Mouse (Mus musculus): ENCODE results near the gene Nptx1. TPM values are rescaled to one million over a fixed set of nuclear protein-coding genes. Genes with fewer than 3 reads are reported as not detected.
A peak's percentile ranks its signal among the peaks of the same experiment; 100 is the strongest.

The Nptx1 gene
- polyA plus RNA-seq, 1 experiment from 2014 or later, result 16.1 TPM

DNA sequence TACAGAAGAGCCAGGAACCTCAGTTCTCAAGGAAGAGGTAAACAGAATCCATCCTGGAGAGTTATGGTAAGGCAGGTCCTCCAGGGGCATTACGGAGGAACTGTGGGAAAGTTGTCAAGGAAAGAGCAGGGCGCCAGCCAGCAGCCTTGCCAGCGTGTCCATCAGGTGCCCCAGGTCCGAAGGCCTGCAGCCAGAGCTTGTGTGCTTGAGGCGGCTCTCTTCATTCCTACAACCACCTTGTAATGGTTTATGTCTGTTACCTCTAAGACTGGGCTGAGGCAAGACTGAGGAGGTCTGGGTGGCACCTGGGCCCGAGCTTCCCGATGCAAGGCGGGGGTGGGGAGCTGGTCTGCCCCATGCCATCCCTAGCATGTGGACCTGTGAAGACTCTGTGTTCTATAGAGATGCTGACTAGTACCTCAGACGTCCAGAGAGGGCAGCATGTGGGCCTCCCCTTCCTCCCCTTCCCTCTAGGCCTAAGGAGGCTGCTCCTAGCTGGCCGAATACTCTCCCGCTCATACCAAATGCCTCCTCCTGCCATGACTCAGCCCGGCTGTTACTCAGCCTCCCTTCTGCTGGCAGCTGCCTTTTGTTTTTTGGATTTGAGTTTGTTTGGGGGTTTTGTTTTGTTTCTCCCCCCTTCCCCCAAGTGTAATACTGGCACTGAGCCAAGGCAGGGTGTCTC lies 30.7 kb downstream of the Nptx1 start:
- H3K4me3 ChIP-seq, result no peak overlapping the region
- H3K9ac ChIP-seq, result no peak overlapping the region
- H3K36me3 ChIP-seq, result no peaks in the 10 kb centered on the region
- WGBS, result 66% methylated on average over 12 of the region's 12 CpGs
- H3K9me3 ChIP-seq, result no peaks in the 10 kb centered on the region
- ATAC-seq (ENCODE audit: low FRiP score, low read depth), result peak; percentile 54; the same call in 1 of the 2 replicates
- H3K4me1 ChIP-seq, result peaks cover 44% of the 10 kb centered on the region
- H3K27ac ChIP-seq, result no peak overlapping the region
- H3K4me2 ChIP-seq (replicated peaks), result no peak overlapping the region
- H3K27me3 ChIP-seq (replicated peaks), result no peaks in the 10 kb centered on the region

DNA sequence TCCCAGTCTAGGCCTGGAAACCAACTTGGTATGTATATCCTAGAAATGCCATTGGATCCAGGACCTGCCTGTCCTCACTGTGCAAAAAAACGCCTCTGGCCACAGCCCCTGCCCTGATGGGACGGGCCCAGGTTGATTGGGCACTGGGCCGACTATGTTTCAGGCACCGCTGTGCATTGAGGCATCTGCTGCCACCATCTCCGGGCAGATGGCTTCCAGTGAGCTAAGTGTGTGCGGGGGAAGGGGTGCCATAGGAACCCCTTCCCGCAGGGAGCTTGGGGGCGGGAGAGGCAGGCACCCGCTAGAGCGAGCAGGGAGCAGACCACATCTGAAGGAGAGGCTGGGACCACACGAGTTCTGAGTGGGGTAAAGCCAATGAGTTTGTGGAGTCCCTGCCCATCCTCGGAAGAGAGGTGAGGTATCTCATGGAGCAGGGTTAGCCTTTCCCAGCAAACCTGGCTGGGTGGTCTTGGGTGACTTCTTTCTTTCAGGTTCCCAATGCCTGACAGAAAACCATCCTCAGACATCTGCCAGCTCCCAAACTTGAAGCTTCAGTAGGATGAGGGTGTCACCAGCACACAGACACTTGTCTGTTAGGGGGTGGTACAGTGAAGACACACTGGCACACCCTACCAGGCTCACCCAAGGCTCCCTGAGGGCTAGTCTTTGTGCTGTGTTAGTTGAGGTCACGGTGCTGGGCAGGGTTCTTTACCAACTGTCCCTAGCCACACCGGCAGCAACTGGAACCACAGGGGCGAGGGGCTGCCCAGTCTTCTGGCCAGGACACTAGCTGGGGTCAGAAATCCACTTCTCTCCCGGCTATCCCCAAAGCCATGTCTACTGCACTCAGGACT lies 31.5 kb downstream of the Nptx1 start:
- WGBS, result 69% methylated on average over 16 of the region's 16 CpGs
- Histone ChIP-seq H3K9ac (0 out of 2 replicates have a peak overlapping the region, but pooled peaks have one; percentile 29), H3K4me1 (peaks cover 44% of the 10 kb centered on the region), H3K9me3 (no peaks in the 10 kb centered on the region), H3K4me2 (replicated peaks) (peak overlapping the region; percentile 52; the same call in 1 of the 2 replicates), H3K36me3 (no peaks in the 10 kb centered on the region), H3K4me3 (no peak overlapping the region), H3K27ac (peak overlapping the region; percentile 63; the same call in 1 of the 2 replicates), H3K27me3 (replicated peaks) (no peaks in the 10 kb centered on the region)
- peak; percentile 34 for ATAC-seq (ENCODE audit: low FRiP score, low read depth)

DNA sequence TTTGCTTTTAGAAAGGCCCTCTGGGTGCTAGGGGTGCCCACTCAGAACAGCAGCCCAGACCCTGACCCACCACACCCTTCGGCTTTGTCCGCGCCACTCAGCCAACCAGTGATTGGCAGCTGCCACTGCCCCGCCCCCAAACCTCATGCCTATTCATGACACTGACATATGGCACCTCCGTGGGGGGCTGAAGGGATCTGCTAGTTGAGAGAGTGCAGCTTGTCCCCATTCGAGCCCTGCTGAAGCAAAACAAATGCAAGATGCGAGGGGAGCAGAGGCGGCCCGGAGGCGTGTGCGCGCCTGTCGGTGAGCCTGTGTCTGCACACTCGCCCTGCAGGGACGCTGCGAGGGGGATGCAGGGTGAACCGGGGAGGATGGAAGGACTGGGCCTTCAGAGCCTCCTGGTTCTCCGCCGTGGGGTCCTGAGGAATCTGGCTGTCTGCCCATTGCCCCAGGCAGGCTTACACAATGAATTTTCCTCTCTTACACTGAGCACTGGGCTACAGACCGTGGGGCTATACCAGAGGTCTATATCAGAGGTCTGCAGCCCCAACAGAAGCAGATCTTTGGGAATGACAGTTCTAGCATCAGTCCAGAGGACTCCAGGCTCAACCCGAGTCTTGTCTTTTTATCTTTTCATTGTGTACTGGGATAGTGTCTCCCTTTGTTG lies 32.5 kb downstream of the Nptx1 start:
- H3K27me3 ChIP-seq (replicated peaks), result no peaks in the 10 kb centered on the region
- H3K4me2 ChIP-seq (replicated peaks), result peak overlapping the region; percentile 52
- H3K27ac ChIP-seq, result peak overlapping the region; percentile 63
- H3K4me3 ChIP-seq, result no peak overlapping the region
- peak; percentile 67 for ATAC-seq (ENCODE audit: low FRiP score, low read depth)
- 2% methylated on average over 21 of the region's 21 CpGs for WGBS
- no peaks in the 10 kb centered on the region for H3K9me3 ChIP-seq
- H3K36me3 ChIP-seq, result no peaks in the 10 kb centered on the region
- H3K9ac ChIP-seq, result peak overlapping the region; percentile 29; the same call in 1 of the 2 replicates
- peaks cover 53% of the 10 kb centered on the region for H3K4me1 ChIP-seq

DNA sequence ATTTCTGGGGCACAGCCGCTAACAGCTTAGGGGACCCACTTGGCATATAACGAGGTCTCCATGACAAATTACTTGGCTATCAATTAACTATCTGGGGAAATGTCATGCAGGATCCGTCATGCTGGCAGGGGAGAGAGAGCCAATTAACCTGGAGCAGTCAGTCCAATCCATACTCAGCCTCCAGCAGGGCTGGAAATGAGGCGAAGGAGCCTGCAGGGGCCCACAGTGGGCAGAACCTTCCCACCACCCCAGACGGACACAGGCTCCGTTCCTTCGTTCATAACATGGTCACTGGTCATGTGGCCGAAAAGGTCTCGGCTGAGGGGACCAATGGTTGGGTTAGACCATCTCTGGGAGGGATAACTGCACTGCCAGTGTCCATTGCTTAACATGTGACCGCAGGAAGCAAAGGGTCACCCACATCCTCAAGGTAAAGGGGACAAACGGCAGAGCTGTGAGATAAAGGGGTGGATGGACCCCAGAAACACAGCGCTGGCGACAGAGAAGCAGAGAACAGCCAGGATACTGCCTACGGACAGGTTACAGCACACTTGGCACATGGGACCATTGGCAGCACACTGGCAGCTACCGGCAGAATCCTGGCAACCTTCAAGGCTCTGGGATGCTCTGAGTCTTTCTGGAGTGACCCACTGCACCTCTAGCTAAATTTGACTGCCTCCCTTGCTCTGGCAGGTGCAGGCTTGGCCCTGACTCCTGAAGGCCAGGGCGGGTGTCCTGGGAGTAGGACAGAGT lies 33.3 kb downstream of the Nptx1 start:
- peak overlapping the region; percentile 63; the same call in 1 of the 2 replicates for H3K27ac ChIP-seq
- H3K27me3 ChIP-seq (replicated peaks), result no peaks in the 10 kb centered on the region
- peaks cover 61% of the 10 kb centered on the region for H3K4me1 ChIP-seq
- H3K9me3 ChIP-seq, result no peaks in the 10 kb centered on the region
- peak; percentile 5 for ATAC-seq (ENCODE audit: low FRiP score, low read depth)
- no peak overlapping the region for H3K9ac ChIP-seq
- H3K36me3 ChIP-seq, result no peaks in the 10 kb centered on the region
- H3K4me3 ChIP-seq, result no peak overlapping the region
- 50% methylated on average over 16 of the region's 16 CpGs for WGBS
- H3K4me2 ChIP-seq (replicated peaks), result peak overlapping the region; percentile 52

DNA sequence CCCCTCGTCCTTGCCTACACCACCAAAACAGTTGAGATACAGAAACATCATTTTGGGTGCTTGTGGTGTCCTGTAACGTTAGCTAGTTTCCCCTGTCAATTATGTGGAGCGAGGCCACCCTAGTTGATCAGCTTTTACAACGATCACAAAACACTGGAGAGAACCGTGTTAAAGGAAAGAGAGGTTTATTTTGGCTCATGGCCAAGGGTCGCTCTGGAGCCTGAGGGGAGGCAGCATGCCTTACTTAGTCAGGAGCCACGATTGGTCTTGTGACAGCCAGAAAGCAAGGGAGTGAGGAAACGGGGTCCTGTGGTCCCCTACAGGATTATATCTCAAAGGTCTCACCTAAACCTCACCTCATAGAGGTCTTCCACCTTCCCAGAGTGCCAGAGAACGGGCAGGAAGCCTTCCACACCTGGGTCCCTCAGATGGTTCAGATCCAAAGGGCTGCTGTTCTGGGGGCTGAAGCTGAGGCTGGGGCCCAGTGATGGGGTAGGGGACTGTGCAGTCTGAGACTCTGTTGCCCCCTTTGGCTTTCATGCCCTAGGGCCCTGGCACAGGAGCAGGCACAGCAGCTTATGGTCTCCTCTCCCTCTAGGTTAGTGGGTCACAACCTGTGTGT lies 34.4 kb downstream of the Nptx1 start:
- Histone ChIP-seq H3K4me3 (no peak overlapping the region), H3K4me1 (peaks cover 72% of the 10 kb centered on the region), H3K9ac (no peak overlapping the region), H3K36me3 (peaks cover 5% of the 10 kb centered on the region; the same call in 1 of the 2 replicates), H3K27ac (no peak overlapping the region), H3K4me2 (replicated peaks) (no peak overlapping the region), H3K9me3 (no peaks in the 10 kb centered on the region), H3K27me3 (replicated peaks) (no peaks in the 10 kb centered on the region)
- ATAC-seq (ENCODE audit: low FRiP score, low read depth), result no peak
- WGBS, result 52% methylated on average over 9 of the region's 9 CpGs

DNA sequence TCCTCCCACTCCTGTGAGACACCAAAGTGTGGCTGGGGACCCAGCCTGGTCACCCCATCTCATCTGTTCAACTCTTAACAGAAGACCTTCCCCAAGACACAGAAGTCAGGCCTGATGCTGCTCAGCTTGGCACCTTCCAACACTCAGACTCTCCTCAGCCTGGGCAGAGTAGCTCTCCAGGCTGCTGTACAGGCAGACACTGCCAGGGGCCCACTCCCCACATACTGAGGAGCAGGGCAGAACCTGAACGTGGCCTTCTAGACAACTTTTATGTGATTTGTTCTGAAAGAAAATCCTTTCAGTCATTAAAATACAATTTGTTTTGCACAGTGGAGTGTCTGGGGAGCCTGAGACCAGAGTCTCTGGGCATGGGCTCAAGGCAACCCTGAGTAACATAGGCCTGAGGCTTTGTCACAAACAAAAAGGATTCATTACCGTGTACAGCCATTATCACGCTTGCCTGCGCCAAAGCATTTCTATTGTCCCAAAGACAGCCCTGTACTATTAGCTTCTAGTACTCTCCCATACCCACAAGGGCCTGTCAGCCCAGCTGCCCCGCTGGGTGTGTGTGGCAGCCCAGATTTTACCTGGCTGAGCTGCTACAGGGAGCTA lies 38.3 kb downstream of the Nptx1 start:
- peak overlapping the region; percentile 50; the same call in 1 of the 2 replicates for H3K27ac ChIP-seq
- H3K36me3 ChIP-seq, result peaks cover 40% of the 10 kb centered on the region
- no peaks in the 10 kb centered on the region for H3K9me3 ChIP-seq
- H3K4me3 ChIP-seq, result no peak overlapping the region
- no peak overlapping the region for H3K4me2 ChIP-seq (replicated peaks)
- 33% methylated on average over 5 of the region's 5 CpGs for whole genome bisulfite sequencing
- peak overlapping the region; percentile 17; the same call in 1 of the 2 replicates for H3K9ac ChIP-seq
- ATAC-seq (ENCODE audit: low FRiP score, low read depth), result peak; percentile 77
- H3K4me1 ChIP-seq, result peaks cover 43% of the 10 kb centered on the region
- H3K27me3 ChIP-seq (replicated peaks), result no peaks in the 10 kb centered on the region

DNA sequence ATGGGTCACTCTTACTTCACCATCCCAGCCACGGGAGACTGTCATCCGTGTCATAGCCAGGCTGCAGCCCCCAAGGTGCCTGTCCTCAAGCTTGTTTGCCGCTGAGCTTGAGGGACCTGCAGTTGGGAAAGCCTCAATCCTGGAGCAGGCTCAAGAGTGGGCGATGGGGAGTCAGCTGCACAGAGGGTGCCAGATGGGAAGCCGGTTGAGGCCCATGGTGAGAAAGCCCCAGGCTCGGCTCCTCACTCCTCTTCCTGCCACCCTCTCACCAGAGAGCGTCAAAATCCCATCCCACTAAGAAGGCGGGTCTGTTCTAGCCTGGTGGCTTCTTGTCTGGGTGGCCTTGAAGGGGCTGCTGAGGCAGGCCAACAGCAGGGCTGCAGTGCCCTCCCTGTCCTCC lies 39.8 kb downstream of the Nptx1 start:
- WGBS, result 87% methylated on average over 8 of the region's 8 CpGs

DNA sequence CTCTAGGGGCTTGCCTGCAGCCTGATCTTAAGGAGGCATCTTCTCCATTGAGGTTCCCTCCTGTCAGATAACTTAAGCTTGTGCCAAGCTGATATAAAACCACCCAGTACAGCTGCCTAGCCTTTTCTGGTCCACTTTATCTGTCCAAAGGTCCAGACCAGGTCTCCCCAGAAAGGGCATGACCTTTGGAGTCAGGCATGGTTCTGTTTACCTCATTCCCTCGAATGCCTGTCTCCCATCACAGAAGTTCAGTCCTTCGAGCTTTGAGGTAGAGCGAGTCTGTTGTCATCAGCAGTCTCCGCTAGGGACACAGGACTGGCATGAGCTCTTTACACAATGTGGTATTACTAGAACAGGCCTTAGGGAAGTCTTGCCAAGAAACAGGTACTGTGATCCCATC lies 41.2 kb downstream of the Nptx1 start:
- H3K4me2 ChIP-seq (replicated peaks), result no peak overlapping the region
- peaks cover 65% of the 10 kb centered on the region for H3K36me3 ChIP-seq
- H3K9me3 ChIP-seq, result no peaks in the 10 kb centered on the region
- H3K4me1 ChIP-seq, result peaks cover 31% of the 10 kb centered on the region
- no peak overlapping the region for H3K4me3 ChIP-seq
- ATAC-seq (ENCODE audit: low FRiP score, low read depth), result no peak
- WGBS, result 93% methylated on average over 4 of the region's 4 CpGs
- H3K27ac ChIP-seq, result no peak overlapping the region
- H3K9ac ChIP-seq, result no peak overlapping the region
- no peaks in the 10 kb centered on the region for H3K27me3 ChIP-seq (replicated peaks)

More for the DNA sequence above, 39.8 kb downstream of the Nptx1 start:
- Histone ChIP-seq H3K4me1 (peaks cover 31% of the 10 kb centered on the region), H3K36me3 (peaks cover 53% of the 10 kb centered on the region), H3K4me2 (replicated peaks) (no peak overlapping the region), H3K9me3 (no peaks in the 10 kb centered on the region), H3K27ac (no peak overlapping the region), H3K27me3 (replicated peaks) (no peaks in the 10 kb centered on the region), H3K4me3 (no peak overlapping the region), H3K9ac (no peak overlapping the region)
- no peak for ATAC-seq (ENCODE audit: low FRiP score, low read depth)

DNA sequence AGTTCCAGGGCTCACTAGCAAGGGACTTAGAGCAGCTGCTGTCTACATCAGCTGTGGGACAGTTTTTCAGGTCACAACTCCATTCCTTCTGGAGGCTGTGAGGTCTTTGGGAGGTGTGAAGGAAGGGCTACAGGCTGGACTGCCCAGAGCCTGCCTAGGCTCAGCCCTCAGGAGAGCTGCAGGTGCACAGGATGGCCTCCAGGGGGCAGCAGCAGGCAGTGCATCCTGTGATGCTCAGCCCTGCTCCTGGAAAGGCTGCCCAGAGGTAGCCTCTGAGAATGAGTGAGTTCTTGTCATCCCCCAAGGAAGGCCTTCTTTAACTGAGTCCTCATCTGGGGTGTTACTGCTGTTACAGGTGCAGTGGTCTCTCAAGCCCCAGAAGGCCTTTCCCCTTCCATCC lies 43.9 kb downstream of the Nptx1 start:
- no peak overlapping the region for H3K9ac ChIP-seq

DNA sequence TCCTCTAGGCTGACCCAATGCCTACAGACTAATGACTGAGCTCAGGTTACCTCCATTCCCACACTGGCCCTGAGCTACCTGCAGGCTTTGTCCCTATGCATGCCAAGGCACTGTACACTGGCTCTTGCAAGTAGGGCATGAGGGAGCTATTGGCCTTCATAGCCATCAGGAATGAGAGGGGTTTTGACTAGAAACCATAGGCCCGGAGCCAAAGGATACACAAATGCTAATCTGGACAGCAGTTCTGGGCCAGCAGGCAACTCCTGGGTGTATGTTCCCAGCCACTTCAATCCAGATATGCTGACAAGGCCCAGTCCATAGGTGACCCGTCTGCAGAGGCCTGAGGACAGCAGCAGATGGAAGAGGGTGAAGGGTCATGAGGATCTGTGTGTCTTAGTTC lies 47.5 kb downstream of the Nptx1 start:
- Histone ChIP-seq H3K27me3 (replicated peaks) (no peaks in the 10 kb centered on the region), H3K4me1 (peaks cover 3% of the 10 kb centered on the region; the same call in 1 of the 2 replicates), H3K36me3 (peaks cover 60% of the 10 kb centered on the region), H3K4me3 (no peak overlapping the region), H3K27ac (no peak overlapping the region), H3K4me2 (replicated peaks) (no peak overlapping the region), H3K9me3 (no peaks in the 10 kb centered on the region), H3K9ac (no peak overlapping the region)
- ATAC-seq (ENCODE audit: low FRiP score, low read depth), result no peak
- WGBS, result 85% methylated on average over 2 of the region's 2 CpGs

More for the DNA sequence above, 43.9 kb downstream of the Nptx1 start:
- Histone ChIP-seq H3K4me2 (replicated peaks) (no peak overlapping the region), H3K36me3 (peaks cover 88% of the 10 kb centered on the region), H3K27ac (no peak overlapping the region), H3K9me3 (no peaks in the 10 kb centered on the region), H3K4me3 (no peak overlapping the region), H3K27me3 (replicated peaks) (no peaks in the 10 kb centered on the region), H3K4me1 (peaks cover 8% of the 10 kb centered on the region)
- peak; percentile 72 for ATAC-seq (ENCODE audit: low FRiP score, low read depth)

DNA sequence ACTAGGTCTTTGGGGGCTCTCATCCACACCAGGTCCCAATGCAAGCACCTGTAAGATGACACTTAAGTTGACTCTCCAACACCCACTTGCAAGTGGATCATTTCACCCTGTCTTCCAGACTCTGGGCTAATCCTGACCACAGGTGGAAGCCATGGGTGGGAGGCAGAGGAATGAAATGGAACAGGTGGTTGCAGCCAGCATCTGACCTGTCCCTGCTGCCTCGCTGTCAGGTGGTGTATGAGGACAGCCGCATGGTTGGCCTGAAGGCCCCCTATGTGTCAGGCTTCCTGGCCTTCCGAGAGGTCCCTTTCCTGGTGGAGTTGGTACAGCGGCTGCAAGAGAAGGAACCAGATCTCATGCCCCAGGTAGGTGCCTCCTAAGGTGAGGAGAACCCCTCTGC lies 48.3 kb downstream of the Nptx1 start:
- H3K9me3 ChIP-seq, result no peaks in the 10 kb centered on the region
- no peak overlapping the region for H3K27ac ChIP-seq
- no peaks in the 10 kb centered on the region for H3K27me3 ChIP-seq (replicated peaks)
- ATAC-seq (ENCODE audit: low FRiP score, low read depth), result no peak
- no peak overlapping the region for H3K4me2 ChIP-seq (replicated peaks)
- H3K4me1 ChIP-seq, result peaks cover 3% of the 10 kb centered on the region; the same call in 1 of the 2 replicates
- no peak overlapping the region for H3K4me3 ChIP-seq
- H3K36me3 ChIP-seq, result peaks cover 53% of the 10 kb centered on the region
- WGBS, result 93% methylated on average over 4 of the region's 4 CpGs
- H3K9ac ChIP-seq, result no peak overlapping the region
